Mouse (Mus musculus) CH12.LX (cell line): ENCODE measurements around the gene Chst11. TPM values are rescaled to one million over a fixed set of nuclear protein-coding genes. Genes with fewer than 3 reads are reported as not detected.

Experiments used
- DNase-seq: peaks from one replicate; pipeline ENCODE4 v3.0.0-alpha.2; 2013; ENCODE audit errors: extremely low read depth
- H3K27ac ChIP-seq: 2 replicates; pipeline ENCODE4 v1.5.1; 2012; ENCODE audit warnings: low read depth, mild to moderate bottlenecking, control low read depth, moderate library complexity; ENCODE audit not compliant: insufficient read depth
- H3K27me3 ChIP-seq: replicated peaks from 2 replicates; pipeline ENCODE3; 2012; ENCODE audit warnings: inconsistent platforms
- H3K36me3 ChIP-seq, 2 experiments: replicated peaks in 1 of 2; 2 replicates each; pipeline versions ENCODE3 to v1.6.1; 2012; ENCODE audit warnings: inconsistent platforms in 1 of 2, low read length in 1 of 2, mild to moderate bottlenecking in 1 of 2, mixed read lengths in 1 of 2, moderate library complexity in 1 of 2; ENCODE audit not compliant: control insufficient read depth in 1 of 2, insufficient read depth in 1 of 2
- H3K4me1 ChIP-seq, 2 experiments: 2 replicates each; pipeline ENCODE4 v1.6.1; 2012; ENCODE audit warnings: inconsistent platforms in 1 of 2, moderate library complexity in 1 of 2; ENCODE audit not compliant: insufficient read depth in 2 of 2, control insufficient read depth in 1 of 2
- H3K4me2 ChIP-seq: 2 replicates; pipeline ENCODE4 v1.6.1; 2012; ENCODE audit warnings: low read depth, mild to moderate bottlenecking, control low read depth; ENCODE audit not compliant: poor library complexity, insufficient read depth, severe bottlenecking
- H3K4me3 ChIP-seq, 3 experiments: fragments of 150-350 bp in 1 of 3; sonication (generic) in 1 of 3; replicated peaks in 1 of 3; 2 replicates each; pipeline versions ENCODE3 to v1.5.1; 2011 to 2012; ENCODE audit warnings: low read depth in 2 of 3, low read length in 2 of 3, mild to moderate bottlenecking in 2 of 3, moderate library complexity in 2 of 3, control low read depth in 1 of 3, improper control_type of control experiment in 1 of 3, inconsistent platforms in 1 of 3, mixed read lengths in 1 of 3; ENCODE audit not compliant: poor library complexity in 1 of 3
- H3K79me2 ChIP-seq: replicated peaks from 2 replicates; pipeline ENCODE4 v1.6.1; 2012; ENCODE audit warnings: mild to moderate bottlenecking, moderate library complexity; ENCODE audit not compliant: control insufficient read depth, poor library complexity, insufficient read depth, severe bottlenecking; ENCODE audit errors: extremely low read depth
- H3K9ac ChIP-seq: 2 replicates; pipeline ENCODE4 v1.6.1; 2012; ENCODE audit warnings: low read depth, mild to moderate bottlenecking, control low read depth, moderate library complexity; ENCODE audit not compliant: insufficient read depth
- H3K9me3 ChIP-seq: replicated peaks from 2 replicates; pipeline ENCODE3; 2012; ENCODE audit warnings: low read length, inconsistent platforms, mixed read lengths
- BHLHE40 ChIP-seq: IDR thresholded peaks from 2 replicates; pipeline ENCODE4 v1.6.1; 2011; ENCODE audit warnings: mild to moderate bottlenecking, low read depth, low read length, improper control_type of control experiment
- E2F4 ChIP-seq: IDR thresholded peaks from 2 replicates; pipeline ENCODE4 v1.6.1; 2011; ENCODE audit warnings: low read depth, low read length, improper control_type of control experiment; ENCODE audit not compliant: insufficient replicate concordance
- ETS1 ChIP-seq: conservative IDR thresholded peaks from 2 replicates; pipeline ENCODE4 v1.6.1; 2012; ENCODE audit warnings: low read depth, mild to moderate bottlenecking, inconsistent platforms, low read length, improper control_type of control experiment, moderate library complexity
- GABPA ChIP-seq: IDR thresholded peaks from 2 replicates; pipeline ENCODE4 v1.6.1; 2012; ENCODE audit warnings: low read depth, low read length, improper control_type of control experiment, inconsistent platforms; ENCODE audit not compliant: insufficient replicate concordance
- KAT2A ChIP-seq: IDR thresholded peaks from 2 replicates; pipeline ENCODE4 v1.6.1; 2012; ENCODE audit warnings: low read length, improper control_type of control experiment, inconsistent platforms; ENCODE audit not compliant: insufficient replicate concordance
- MAFK ChIP-seq: IDR thresholded peaks from 2 replicates; pipeline ENCODE4 v1.6.1; 2011; ENCODE audit warnings: low read length, improper control_type of control experiment; ENCODE audit not compliant: insufficient replicate concordance
- MAZ ChIP-seq: IDR thresholded peaks from 2 replicates; pipeline ENCODE4 v1.6.1; 2012; ENCODE audit warnings: low read depth, mild to moderate bottlenecking, inconsistent platforms, low read length, improper control_type of control experiment, moderate library complexity
- MEF2A ChIP-seq: IDR thresholded peaks from 2 replicates; pipeline ENCODE4 v1.6.1; 2014; ENCODE audit warnings: low read depth, mild to moderate bottlenecking, inconsistent platforms, low read length, improper control_type of control experiment, borderline replicate concordance
- MYC ChIP-seq: IDR thresholded peaks from 2 replicates; pipeline ENCODE4 v1.6.1; 2011; ENCODE audit warnings: low read depth, mild to moderate bottlenecking, improper control_type of control experiment, low read length
- NRF1 ChIP-seq: IDR thresholded peaks from 2 replicates; pipeline ENCODE4 v1.6.1; 2014; ENCODE audit warnings: low read depth, mild to moderate bottlenecking, inconsistent platforms, low read length, improper control_type of control experiment, moderate library complexity
- PAX5 ChIP-seq: IDR thresholded peaks from 2 replicates; pipeline ENCODE4 v1.6.1; 2012; ENCODE audit warnings: low read length, inconsistent platforms, mixed read lengths
- SMC3 ChIP-seq: IDR thresholded peaks from 2 replicates; pipeline ENCODE4 v1.6.1; 2011; ENCODE audit warnings: low read depth, low read length, improper control_type of control experiment
- UBTF ChIP-seq: IDR thresholded peaks from 2 replicates; pipeline ENCODE4 v1.6.1; 2012; ENCODE audit warnings: low read depth, mild to moderate bottlenecking, inconsistent platforms, low read length, improper control_type of control experiment, moderate library complexity
- USF1 ChIP-seq: IDR thresholded peaks from 2 replicates; pipeline ENCODE4 v1.6.1; 2014; ENCODE audit warnings: low read depth, mild to moderate bottlenecking, inconsistent platforms, low read length, improper control_type of control experiment
- USF2 ChIP-seq: conservative IDR thresholded peaks from 2 replicates; pipeline ENCODE4 v1.6.1; 2011; ENCODE audit warnings: low read depth, low read length, improper control_type of control experiment
- ZKSCAN1 ChIP-seq: IDR thresholded peaks from 2 replicates; pipeline ENCODE4 v1.6.1; 2012; ENCODE audit warnings: low read depth, inconsistent platforms, low read length, improper control_type of control experiment, borderline replicate concordance
- dilution Hi-C: fragments of 300-500 bp; cut with MboI; formaldehyde crosslinking; loops from 2 replicates; pipeline ENCODE4 v1.14.3; 2020; ENCODE audit warnings: low sequenced_read_pairs; ENCODE audit not compliant: extremely low pct_unique_long_range_greater_than_20kb, extremely low pct_ligation_motif_present
- in situ Hi-C: fragments of 300-500 bp; cut with MboI; formaldehyde crosslinking; loops from 3 replicates; pipeline ENCODE4 v1.14.3; 2019; ENCODE audit warnings: low sequenced_read_pairs, low pct_ligation_motif_present, low pct_unique_long_range_greater_than_20kb, mixed read lengths
- polyA plus RNA-seq: library from polyadenylated mRNA; unstranded; fragments of >175 nt; gene quantifications from 2 replicates; pipeline ENCODE4 v1.2.1, GENCODE M21; 2012; ENCODE audit warnings: low read depth; ENCODE audit not compliant: insufficient read length
- total RNA-seq, 2 experiments: library from RNA; depleted of rRNA; stranded (reverse); fragments of 300-350 nt in 1 of 2; fragments of >200 nt in 1 of 2; gene quantifications; 2 replicates each; pipeline ENCODE4 v1.2.3; 2012 to 2014

The Chst11 gene
- total and polyA plus RNA-seq, 3 experiments: 3.6 to 5.3 (median 4.5) TPM

DNA sequence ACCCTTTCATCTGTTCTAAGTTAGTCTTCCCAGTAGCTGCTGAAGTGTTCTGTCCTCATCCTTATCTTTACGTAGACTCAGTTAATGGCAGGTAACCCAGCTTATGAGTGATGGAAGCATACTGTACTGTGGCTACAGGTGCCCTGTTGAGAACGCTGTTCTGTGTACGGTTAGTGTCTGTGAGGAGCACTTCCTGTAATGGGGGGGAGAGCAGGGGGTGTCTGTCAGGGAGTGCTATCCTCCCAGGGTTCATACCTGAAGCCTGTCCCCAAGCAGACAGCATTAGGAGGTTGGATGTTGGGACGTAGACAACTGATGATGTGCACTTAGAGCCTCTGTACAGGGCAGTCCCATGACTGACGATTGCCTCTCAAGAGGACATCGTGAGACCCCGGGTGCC lies 18.6 kb downstream of the Chst11 start:
- dilution Hi-C loops: no loop called here
- Histone ChIP-seq H3K79me2 (no peaks in the 10 kb centered on the region), H3K4me1 (peaks cover 25 to 39% of the 10 kb centered on the region in 2 experiments), H3K4me2 (no peak overlapping the region), H3K9me3 (peaks cover 15% of the 10 kb centered on the region), H3K4me3 (no peak overlapping the region), H3K9ac (no peak overlapping the region), H3K36me3 (peaks cover 0 to 11% of the 10 kb centered on the region in 2 experiments), H3K27ac (no peak overlapping the region), H3K27me3 (no peaks in the 10 kb centered on the region)
- TF ChIP-seq SMC3 (no peak), KAT2A (no peak), GABPA (no peak), PAX5 (no peak), E2F4 (no peak), USF2 (no peak), BHLHE40 (no peak), MYC (no peak), MAZ (no peak), UBTF (no peak), USF1 (no peak), MEF2A (no peak), NRF1 (no peak), ZKSCAN1 (no peak)
- no peak for DNase-seq
- in situ Hi-C loops: no loop called here

DNA sequence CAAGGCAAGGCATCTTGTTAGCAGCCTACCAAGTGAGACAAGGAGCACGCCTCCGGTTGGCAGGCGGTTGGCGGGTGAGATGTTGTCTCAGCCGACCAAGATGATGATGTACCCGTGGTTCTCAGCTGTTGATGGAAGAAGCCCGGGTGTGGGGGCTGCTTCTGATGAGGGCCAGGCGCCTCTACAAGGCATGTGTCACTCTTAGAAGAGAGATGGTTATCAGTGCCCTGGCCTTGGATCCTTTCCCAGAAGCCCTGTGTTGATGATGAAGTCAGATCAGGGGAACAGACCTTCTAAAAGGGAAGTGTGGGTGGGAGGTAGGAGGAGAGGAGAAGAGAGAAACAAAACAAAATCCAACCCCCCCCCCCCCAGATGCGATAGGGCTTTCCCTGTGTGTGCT lies 19.1 kb downstream of the Chst11 start:
- no peak overlapping the region for H3K27ac ChIP-seq
- H3K9me3 ChIP-seq: peaks cover 15% of the 10 kb centered on the region
- H3K27me3 ChIP-seq: no peaks in the 10 kb centered on the region
- DNase-seq: no peak
- H3K9ac ChIP-seq: no peak overlapping the region
- dilution Hi-C loops (no loop called here), in situ Hi-C loops (no loop called here)
- H3K4me2 ChIP-seq: 0 out of 2 replicates have a peak overlapping the region, but pooled peaks have one; percentile 22
- no peak for TF ChIP-seq NRF1
- TF ChIP-seq MAFK: no peak
- TF ChIP-seq ETS1: no peak
- H3K4me3 ChIP-seq: no peak overlapping the region
- H3K79me2 ChIP-seq: no peaks in the 10 kb centered on the region
- H3K4me1 ChIP-seq: peaks cover 25 to 43% of the 10 kb centered on the region in 2 experiments
- peaks cover 0 to 11% of the 10 kb centered on the region in 2 experiments for H3K36me3 ChIP-seq
